Mouse (Mus musculus) hindbrain, embryonic 13.5 days (tissue): ENCODE data around the gene Jade2. TPM values are rescaled to one million over a fixed set of nuclear protein-coding genes. Genes with fewer than 3 reads are reported as not detected.

ENCODE experiments used
- ATAC-seq: fragments of 200-750 bp; cut with Nextera tagmentation; 2 replicates; pipeline ENCODE4 v1.8.0; 2017; ENCODE audit warnings: moderate TSS enrichment; ENCODE audit not compliant: low FRiP score
- H3K27ac ChIP-seq: fragments of 300-500 bp; sonication (generic); 2 replicates; pipeline ENCODE4 v1.5.1; 2015; ENCODE audit warnings: inconsistent platforms, mild to moderate bottlenecking, moderate library complexity
- H3K27me3 ChIP-seq: fragments of 300-500 bp; sonication (generic); 2 replicates; pipeline ENCODE4 v1.6.1; 2015; ENCODE audit warnings: mild to moderate bottlenecking, inconsistent platforms
- H3K36me3 ChIP-seq: fragments of 300-500 bp; sonication (generic); 2 replicates; pipeline ENCODE4 v1.6.1; 2015; ENCODE audit warnings: mild to moderate bottlenecking, inconsistent platforms
- H3K4me1 ChIP-seq: fragments of 300-500 bp; sonication (generic); replicated peaks from 2 replicates; pipeline ENCODE4 v1.6.1; 2015; ENCODE audit warnings: inconsistent platforms
- H3K4me2 ChIP-seq: fragments of 300-500 bp; sonication (generic); 2 replicates; pipeline ENCODE4 v1.6.1; 2015; ENCODE audit warnings: inconsistent platforms, mild to moderate bottlenecking, moderate library complexity
- H3K4me3 ChIP-seq: fragments of 300-500 bp; sonication (generic); 2 replicates; pipeline ENCODE4 v1.5.1; 2015; ENCODE audit warnings: mild to moderate bottlenecking, inconsistent platforms
- H3K9ac ChIP-seq: fragments of 300-500 bp; sonication (generic); 2 replicates; pipeline ENCODE4 v1.6.1; 2015; ENCODE audit warnings: mild to moderate bottlenecking, inconsistent platforms
- H3K9me3 ChIP-seq: fragments of 300-500 bp; sonication (generic); 2 replicates; pipeline ENCODE4 v1.6.1; 2016; ENCODE audit warnings: inconsistent platforms
- WGBS: fragments of 180-500 bp; shearing (Covaris S2); methylation state at CpG from one replicate; pipeline ENCODE4 v1.1.7; 2015; 5-methylcytosine and 5-hydroxymethylcytosine counted together
- polyA plus RNA-seq: library from polyadenylated mRNA; unstranded; fragments of >200 nt; fragmentation: Nextera tagmentation; extraction: Ambion mirVana; gene quantifications from 2 replicates; pipeline ENCODE4 v1.2.1, GENCODE M21; 2015

Gene Jade2
- polyA plus RNA-seq, 1 experiment from 2014 or later = 0.32 TPM

DNA sequence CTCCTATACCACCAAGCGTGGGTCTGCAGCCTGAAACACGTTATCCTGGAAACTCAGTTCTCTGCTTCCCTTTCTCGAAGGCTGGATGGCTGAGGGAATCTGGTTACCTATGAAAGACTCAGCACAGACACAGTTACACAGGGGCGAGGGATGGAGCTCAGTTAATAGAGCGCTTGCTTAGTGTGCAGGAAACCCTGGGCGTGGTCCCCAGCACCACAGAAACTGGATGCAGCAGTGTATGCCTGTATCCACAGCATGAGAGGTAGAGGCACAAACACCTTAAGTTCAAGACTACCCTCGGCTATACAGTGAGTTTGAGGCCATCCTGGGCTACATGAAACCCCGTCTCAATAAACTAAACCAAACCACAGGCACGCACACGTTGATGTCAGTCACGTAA is 17.5 kb downstream of the Jade2 start:
- no peak for ATAC-seq
- Histone ChIP-seq H3K27me3 (no peaks in the 10 kb centered on the region), H3K4me3 (no peak overlapping the region), H3K27ac (no peak overlapping the region), H3K4me1 (0 out of 2 replicates have a peak, but pooled peaks cover 5% of the 10 kb centered on the region), H3K36me3 (no peaks in the 10 kb centered on the region), H3K9me3 (no peaks in the 10 kb centered on the region), H3K4me2 (no peak overlapping the region), H3K9ac (no peak overlapping the region)
- 93% methylated on average over 11 of the region's 11 CpGs for WGBS

DNA sequence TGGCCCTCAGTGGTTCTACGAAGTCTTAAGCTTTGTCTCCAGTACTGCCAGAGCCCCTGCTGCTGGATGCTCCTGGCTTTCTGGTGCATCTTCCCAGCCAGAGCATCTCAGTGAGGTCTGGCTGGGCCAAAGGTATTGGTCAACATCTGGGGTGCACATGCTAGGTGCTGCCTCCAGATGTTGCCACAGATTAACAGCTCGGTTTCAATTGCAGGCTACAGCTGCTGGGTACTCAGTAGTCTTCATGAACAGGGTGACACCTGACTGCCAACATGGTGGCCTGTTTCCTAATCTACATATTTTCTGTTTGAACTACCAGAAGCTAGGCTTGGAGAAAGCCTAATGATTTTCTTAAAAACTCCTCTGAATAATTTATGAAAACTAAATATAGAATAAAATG is 18.3 kb downstream of the Jade2 start:
- no peak overlapping the region for H3K9ac ChIP-seq
- H3K4me2 ChIP-seq = no peak overlapping the region
- no peak overlapping the region for H3K4me3 ChIP-seq
- H3K4me1 ChIP-seq = no peaks in the 10 kb centered on the region
- H3K27me3 ChIP-seq = no peaks in the 10 kb centered on the region
- ATAC-seq = no peak
- H3K36me3 ChIP-seq = no peaks in the 10 kb centered on the region
- 75% methylated on average over 2 of the region's 2 CpGs for WGBS
- H3K9me3 ChIP-seq = no peaks in the 10 kb centered on the region
- H3K27ac ChIP-seq = no peak overlapping the region

DNA sequence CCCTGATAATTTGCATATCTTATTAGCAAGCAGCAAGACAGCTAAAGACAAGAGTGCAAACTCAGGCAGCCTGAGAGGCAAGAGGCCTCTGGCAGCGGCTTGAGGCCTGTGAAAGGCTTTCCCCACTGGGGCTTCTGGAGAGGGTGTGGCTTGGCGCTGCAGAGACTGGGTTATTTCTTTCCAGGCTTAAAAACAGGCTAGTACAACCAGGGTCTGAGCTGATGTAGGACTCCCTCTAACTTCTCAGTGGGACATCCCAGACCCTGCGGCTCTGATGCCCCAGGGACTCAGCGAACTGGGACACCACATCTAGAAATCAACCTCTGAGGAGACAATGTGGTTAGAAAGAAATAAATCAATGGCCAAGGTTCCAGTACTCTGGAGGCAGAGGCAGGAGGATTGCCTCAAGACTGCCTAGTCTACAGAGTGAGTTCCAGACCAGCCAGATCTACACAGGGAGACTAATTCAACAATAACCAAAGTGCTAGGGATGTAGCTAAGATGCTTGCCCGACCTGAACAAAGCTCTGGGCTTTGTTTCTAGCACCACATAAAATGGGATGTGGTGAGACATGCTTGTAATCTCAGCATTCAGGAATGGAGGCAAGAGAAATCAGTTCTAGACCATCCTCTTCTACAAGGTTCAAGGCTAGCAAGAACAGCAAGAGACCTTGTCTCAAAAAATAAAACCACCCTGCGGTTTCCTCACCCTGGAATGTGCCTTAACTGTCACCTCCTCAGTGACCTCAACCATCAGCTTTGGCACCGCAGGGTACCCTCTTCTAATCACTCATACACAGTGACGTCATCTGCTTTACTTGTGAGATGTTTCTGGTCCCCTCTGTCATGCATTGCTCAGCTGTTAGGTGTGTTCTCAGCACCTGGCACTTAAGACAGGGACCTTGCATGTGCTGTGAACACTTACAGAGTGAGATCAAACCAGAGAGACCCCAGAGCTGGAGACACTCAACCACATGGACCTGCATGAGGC is 20.0 kb downstream of the Jade2 start:
- 78% methylated on average over 8 of the region's 8 CpGs for WGBS
- no peak overlapping the region for H3K4me2 ChIP-seq
- no peak overlapping the region for H3K4me3 ChIP-seq
- H3K9me3 ChIP-seq = no peaks in the 10 kb centered on the region
- H3K36me3 ChIP-seq = no peaks in the 10 kb centered on the region
- no peak overlapping the region for H3K27ac ChIP-seq
- no peak for ATAC-seq
- H3K9ac ChIP-seq = no peak overlapping the region
- H3K27me3 ChIP-seq = no peaks in the 10 kb centered on the region
- H3K4me1 ChIP-seq = peaks cover 8% of the 10 kb centered on the region

DNA sequence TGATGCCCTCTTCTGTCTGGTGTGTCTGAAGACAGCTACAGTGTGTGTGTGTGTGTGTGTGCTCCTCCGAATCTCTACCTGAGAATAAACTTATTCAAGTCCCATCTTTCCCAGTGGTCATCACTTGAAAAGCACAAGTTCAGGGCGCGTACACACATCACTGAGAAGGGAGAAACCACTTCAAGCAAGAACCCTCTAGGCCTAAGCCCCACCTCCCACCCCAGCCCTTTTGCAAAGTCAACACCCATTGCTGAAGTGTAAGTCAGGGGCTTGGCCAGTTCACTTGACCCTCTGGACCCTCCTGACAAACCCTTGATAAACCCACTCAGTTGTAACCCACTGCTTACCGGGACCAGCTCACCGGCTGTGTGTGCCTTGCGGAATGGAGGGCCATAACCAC is 20.9 kb downstream of the Jade2 start:
- Histone ChIP-seq H3K4me3 (no peak overlapping the region), H3K4me1 (peaks cover 10% of the 10 kb centered on the region), H3K36me3 (no peaks in the 10 kb centered on the region), H3K27ac (no peak overlapping the region; the same call in 1 of the 2 replicates), H3K9me3 (no peaks in the 10 kb centered on the region), H3K27me3 (no peaks in the 10 kb centered on the region), H3K4me2 (no peak overlapping the region), H3K9ac (no peak overlapping the region)
- no peak for ATAC-seq
- WGBS = 90% methylated on average over 6 of the region's 6 CpGs

DNA sequence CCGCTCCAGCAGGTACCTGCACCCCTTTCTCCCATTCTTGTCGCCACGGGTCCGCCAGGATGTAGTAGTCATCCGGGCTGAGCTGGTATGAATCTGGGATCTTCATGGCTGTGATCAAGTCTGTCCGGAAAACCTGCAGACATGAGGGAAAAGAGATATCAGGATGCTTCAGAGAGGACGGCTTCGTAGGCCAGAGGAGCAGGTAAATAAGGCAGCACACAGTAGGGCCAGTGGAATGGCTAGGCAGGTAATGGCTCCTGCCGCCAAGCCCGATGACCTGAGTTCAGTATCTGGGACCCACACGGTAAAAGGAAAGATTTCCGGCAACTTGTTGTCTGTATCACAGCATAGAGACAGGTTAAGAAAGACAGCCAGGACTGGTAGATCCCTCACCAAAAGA is 21.9 kb downstream of the Jade2 start:
- H3K36me3 ChIP-seq = no peaks in the 10 kb centered on the region
- H3K27me3 ChIP-seq = no peaks in the 10 kb centered on the region
- no peak overlapping the region for H3K4me2 ChIP-seq
- no peak for ATAC-seq
- no peak overlapping the region for H3K9ac ChIP-seq
- no peaks in the 10 kb centered on the region for H3K9me3 ChIP-seq
- H3K27ac ChIP-seq = no peak overlapping the region
- H3K4me3 ChIP-seq = no peak overlapping the region
- H3K4me1 ChIP-seq = peaks cover 10% of the 10 kb centered on the region
- 97% methylated on average over 12 of the region's 12 CpGs for WGBS

DNA sequence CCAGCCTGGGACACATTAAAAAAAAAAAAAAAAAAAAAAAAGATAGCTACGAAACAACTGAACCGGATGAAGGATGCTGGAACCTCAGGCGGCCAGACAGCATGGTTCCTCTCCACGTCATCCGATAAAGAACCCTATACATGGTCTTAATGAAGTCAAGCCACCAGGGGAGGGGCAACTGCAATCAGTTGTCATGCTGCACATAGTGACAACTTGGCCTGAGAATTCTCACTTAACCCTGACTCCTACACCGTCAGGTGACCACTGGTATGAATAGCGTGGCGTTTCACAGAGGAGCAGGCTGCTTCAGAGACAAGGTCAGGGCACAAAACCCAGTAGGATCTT is 23.4 kb downstream of the Jade2 start:
- no peak for ATAC-seq
- 83% methylated on average over 8 of the region's 8 CpGs for WGBS
- H3K36me3 ChIP-seq = no peaks in the 10 kb centered on the region

DNA sequence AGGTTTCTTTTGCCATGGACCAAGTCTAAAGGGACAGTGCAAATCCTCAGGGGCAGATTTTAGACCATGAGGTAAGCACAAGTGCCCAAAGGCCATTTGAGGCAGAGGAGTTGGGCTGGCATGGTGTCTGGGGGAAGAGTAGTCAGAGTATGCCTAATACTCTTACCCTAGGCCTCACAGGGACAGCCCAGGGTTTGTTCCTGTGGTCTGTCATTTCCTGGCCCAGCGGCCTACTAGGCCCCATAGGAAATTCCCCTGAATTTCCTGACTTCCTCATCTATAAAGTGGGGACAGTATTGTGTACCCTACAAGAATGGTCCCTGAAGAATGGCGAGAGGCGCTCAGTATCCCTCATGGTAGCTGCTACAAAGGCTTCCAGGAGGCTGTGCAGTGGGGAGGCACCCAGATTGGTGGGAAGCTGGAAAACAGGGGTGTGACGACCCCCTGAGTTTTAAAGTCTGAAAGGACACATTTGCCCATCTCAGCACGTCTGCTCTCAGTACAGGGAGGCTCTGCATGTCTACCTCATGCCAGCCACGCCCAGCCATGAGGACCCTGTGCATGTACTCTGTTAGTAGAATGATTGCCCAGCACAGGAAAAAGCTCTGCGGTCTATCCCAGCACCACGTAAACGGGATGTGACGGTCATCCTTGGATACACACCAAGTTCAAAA is 23.9 kb downstream of the Jade2 start:
- H3K27ac ChIP-seq = no peak overlapping the region
- H3K36me3 ChIP-seq = no peaks in the 10 kb centered on the region
- H3K9me3 ChIP-seq = no peaks in the 10 kb centered on the region
- WGBS = 94% methylated on average over 10 of the region's 10 CpGs
- ATAC-seq = no peak
- no peaks in the 10 kb centered on the region for H3K27me3 ChIP-seq
- no peak overlapping the region for H3K4me2 ChIP-seq
- H3K4me1 ChIP-seq = peaks cover 10% of the 10 kb centered on the region
- no peak overlapping the region for H3K9ac ChIP-seq
- no peak overlapping the region for H3K4me3 ChIP-seq

More for the DNA sequence above, 23.4 kb downstream of the Jade2 start:
- H3K4me3 ChIP-seq = no peak overlapping the region
- H3K4me2 ChIP-seq = no peak overlapping the region
- H3K27me3 ChIP-seq = no peaks in the 10 kb centered on the region
- H3K4me1 ChIP-seq = peaks cover 10% of the 10 kb centered on the region
- H3K9me3 ChIP-seq = no peaks in the 10 kb centered on the region
- H3K27ac ChIP-seq = no peak overlapping the region
- H3K9ac ChIP-seq = no peak overlapping the region

DNA sequence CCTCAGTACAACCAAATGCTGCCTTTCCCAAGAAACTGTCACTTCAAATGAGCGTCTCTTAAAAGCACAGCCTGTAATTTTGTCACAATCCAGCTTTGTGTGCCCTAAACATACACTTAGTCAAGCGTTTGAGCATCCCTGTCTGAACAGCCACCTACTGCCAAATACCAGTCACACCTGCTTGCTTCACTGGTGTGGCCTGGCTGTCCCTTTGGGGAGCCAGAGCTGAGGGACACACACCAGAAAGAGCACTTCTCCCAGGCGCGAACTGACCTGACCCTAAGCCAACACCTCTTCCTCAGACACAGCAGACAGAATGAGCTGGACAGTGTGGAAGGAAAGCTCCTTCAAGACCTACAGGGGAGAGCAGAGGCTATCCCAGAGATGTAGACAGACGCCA is 24.5 kb downstream of the Jade2 start:
- ATAC-seq = no peak
- H3K4me1 ChIP-seq = peaks cover 10% of the 10 kb centered on the region
- H3K9ac ChIP-seq = no peak overlapping the region; the same call in 1 of the 2 replicates
- no peak overlapping the region for H3K4me3 ChIP-seq
- no peaks in the 10 kb centered on the region for H3K27me3 ChIP-seq
- no peaks in the 10 kb centered on the region for H3K9me3 ChIP-seq
- H3K36me3 ChIP-seq = no peaks in the 10 kb centered on the region
- whole genome bisulfite sequencing = 75% methylated on average over 5 of the region's 5 CpGs
- H3K27ac ChIP-seq = no peak overlapping the region
- no peak overlapping the region for H3K4me2 ChIP-seq

DNA sequence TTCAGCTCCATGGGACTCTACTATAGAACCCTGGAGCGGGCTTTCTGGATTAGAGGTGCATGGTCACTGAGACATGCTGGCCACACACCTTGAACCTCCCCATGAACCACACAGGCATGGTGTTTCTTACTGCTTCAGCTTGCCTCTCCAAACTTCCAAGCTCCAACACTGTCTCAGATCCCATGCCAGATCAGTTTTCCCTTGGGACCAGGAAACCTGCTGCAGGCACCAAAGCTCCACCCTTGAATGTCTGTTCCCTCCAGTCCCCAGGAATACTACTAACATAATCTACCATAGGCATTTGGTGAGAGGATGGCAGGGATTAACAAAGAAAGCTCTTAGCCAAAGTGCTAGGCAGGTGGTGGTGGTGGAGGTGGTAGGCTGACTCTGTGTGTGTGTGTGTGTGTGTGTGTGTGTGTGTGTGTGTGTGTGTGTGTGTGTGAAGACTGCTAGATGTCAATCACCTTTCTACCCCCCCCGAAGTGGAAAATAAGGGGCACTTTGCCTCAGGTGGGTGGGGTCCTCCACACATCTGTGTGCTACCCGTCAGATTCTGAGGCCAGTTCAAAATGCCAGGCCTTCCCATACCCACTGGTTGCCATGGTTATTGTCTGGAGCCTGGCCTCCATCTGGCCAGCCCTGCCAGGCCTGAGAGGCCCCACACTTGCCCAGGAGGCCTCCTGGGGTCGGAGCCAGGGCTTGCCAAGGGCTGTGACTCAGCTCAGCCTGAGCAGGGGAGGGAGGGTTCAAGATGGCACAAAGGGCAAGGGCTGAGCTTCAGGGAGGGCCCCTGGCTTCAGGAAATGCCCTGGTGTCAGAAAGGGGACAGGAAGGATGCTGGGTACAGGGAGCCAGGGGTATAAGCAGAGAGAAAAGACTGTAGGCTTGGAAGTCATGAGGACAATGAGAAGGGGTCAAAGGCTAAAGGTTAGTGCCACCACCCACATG is 25.2 kb downstream of the Jade2 start:
- WGBS = 40% methylated on average over 3 of the region's 4 CpGs
- no peak for ATAC-seq
- H3K9me3 ChIP-seq = no peaks in the 10 kb centered on the region
- H3K27ac ChIP-seq = no peak overlapping the region
- H3K36me3 ChIP-seq = no peaks in the 10 kb centered on the region
- H3K4me3 ChIP-seq = no peak overlapping the region
- H3K27me3 ChIP-seq = no peaks in the 10 kb centered on the region
- peaks cover 10% of the 10 kb centered on the region for H3K4me1 ChIP-seq
- no peak overlapping the region for H3K4me2 ChIP-seq
- H3K9ac ChIP-seq = 0 out of 2 replicates have a peak overlapping the region, but pooled peaks have one; percentile 19

DNA sequence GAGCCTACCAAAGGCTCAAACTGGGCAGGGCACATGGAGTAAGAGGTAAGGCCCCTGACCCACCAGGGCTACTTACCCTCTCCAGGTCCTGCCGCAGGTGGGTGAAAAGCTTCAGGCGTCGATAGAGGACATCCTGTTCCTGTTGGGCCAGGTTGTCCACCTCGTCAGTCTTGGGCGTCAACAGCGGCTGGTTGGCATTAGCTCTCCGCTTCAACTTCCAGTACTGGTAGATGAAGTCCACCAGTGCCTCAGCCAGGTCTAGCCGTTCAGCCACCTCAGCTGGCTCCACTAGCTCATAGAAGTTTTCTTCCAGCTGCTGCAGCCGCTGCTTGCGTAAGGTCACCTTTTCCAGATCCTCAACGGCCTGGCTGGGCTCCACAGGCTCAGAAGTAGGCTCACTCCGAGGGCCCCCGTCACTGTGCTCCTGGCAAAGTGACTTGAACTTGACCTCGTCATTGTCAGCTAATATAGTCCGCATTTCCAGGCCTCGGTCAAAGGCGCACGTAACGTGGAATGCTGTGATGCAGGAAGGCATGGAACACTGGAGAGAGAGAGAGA is 32.5 kb downstream of the Jade2 start:
- H3K4me3 ChIP-seq = no peak overlapping the region
- no peaks in the 10 kb centered on the region for H3K9me3 ChIP-seq
- no peaks in the 10 kb centered on the region for H3K27me3 ChIP-seq
- H3K4me1 ChIP-seq = peaks cover 14% of the 10 kb centered on the region
- H3K36me3 ChIP-seq = no peaks in the 10 kb centered on the region
- no peak overlapping the region for H3K27ac ChIP-seq
- no peak for ATAC-seq
- no peak overlapping the region for H3K4me2 ChIP-seq
- no peak overlapping the region for H3K9ac ChIP-seq
- WGBS = 93% methylated on average over 19 of the region's 19 CpGs

DNA sequence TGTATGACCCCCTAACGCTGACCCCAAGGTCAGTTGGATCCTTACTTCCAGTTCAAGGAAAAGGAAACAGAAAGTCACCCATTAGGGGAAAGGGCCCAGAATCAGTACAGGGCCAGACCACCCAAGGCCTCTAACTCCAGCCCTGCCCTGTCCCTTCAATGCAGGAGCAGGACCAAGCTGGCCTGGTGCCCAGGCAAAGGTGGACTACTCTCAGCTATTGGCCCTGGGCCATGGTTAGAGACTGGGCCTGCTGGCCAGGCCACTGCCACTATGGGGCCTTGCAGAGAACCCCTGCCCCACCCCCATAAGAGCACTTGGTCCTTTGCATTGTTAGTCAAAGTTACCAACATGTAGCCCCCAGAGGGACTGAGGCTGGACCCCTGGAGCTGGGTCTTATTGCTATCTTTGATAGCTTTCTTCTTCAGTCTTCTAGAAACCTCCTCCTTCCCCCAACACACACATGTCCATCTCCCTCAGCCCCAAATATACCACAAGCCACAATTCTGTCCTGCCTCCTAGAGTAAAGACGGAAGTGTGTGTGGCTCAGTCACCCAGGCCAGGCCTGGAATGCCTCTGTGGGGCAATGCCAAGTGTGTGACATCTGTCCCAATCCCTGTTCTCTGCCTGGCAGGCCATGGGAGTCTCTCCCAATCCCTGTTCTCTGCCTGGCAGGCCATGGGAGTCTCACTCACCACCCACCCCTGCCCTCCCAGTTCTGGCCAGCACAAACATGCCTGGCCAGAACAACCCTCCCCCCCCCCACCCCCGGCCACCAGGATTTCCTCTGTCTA is 33.3 kb downstream of the Jade2 start:
- Histone ChIP-seq H3K4me2 (no peak overlapping the region), H3K27ac (no peak overlapping the region), H3K4me1 (peaks cover 14% of the 10 kb centered on the region), H3K4me3 (no peak overlapping the region), H3K9me3 (no peaks in the 10 kb centered on the region), H3K36me3 (no peaks in the 10 kb centered on the region), H3K27me3 (no peaks in the 10 kb centered on the region), H3K9ac (no peak overlapping the region)
- no peak for ATAC-seq
- WGBS = 93% methylated on average over 3 of the region's 3 CpGs
